Mouse (Mus musculus) brown adipose tissue, adult 24 weeks (tissue): ENCODE measurements around the gene Arid1b. TPM values are rescaled to one million over a fixed set of nuclear protein-coding genes. Genes with fewer than 3 reads are reported as not detected.

ENCODE experiments used
- H3K27ac ChIP-seq: fragments of 200-500 bp; replicated peaks from 2 replicates; pipeline ENCODE4 v1.5.1; 2012; ENCODE audit warnings: low read depth, mild to moderate bottlenecking, low read length
- H3K4me1 ChIP-seq: fragments of 200-500 bp; 2 replicates; pipeline ENCODE4 v1.6.1; 2012; ENCODE audit warnings: low read length, mixed read lengths; ENCODE audit not compliant: control insufficient read depth, insufficient read depth, insufficient read length
- H3K4me3 ChIP-seq: fragments of 200-500 bp; 2 replicates; pipeline ENCODE4 v1.5.1; 2012; ENCODE audit warnings: low read depth, mild to moderate bottlenecking, low read length, moderate library complexity; ENCODE audit not compliant: insufficient read depth
- polyA plus RNA-seq: library from polyadenylated mRNA; stranded (reverse); fragments of >200 nt; gene quantifications from 2 replicates; pipeline ENCODE4 v1.2.4, GENCODE M21; 2012; ENCODE audit not compliant: missing spikeins, insufficient read depth, insufficient read length

The Arid1b gene
- polyA plus RNA-seq, 1 experiment = 13.9 TPM

DNA sequence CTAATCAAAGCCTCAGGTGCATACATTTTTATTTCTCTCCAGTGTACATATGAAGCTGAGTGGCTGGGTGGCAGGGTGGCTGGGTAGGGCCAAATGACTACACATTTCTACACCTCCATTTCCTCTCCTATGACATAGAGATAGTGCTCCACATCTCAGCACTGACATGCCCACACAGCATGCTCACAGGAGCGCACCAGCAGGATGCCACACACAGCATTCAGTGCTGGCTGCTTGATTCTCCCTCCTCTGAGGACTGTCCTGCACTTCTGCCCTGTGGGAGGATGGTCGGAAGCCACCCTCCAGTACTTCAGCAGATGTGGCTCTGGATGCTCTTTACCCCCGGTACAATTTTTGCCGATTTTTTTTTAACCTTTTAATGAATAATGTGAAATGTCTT lies 172.0 kb downstream of the Arid1b start:
- no peak overlapping the region for H3K27ac ChIP-seq
- peaks cover 25% of the 10 kb centered on the region for H3K4me1 ChIP-seq
- no peak overlapping the region for H3K4me3 ChIP-seq

GRCm38 (mm10) chr17:5168046-5168445 lies 173.9 kb downstream of the Arid1b start:
- Histone ChIP-seq H3K27ac (no peak overlapping the region), H3K4me1 (peaks cover 25% of the 10 kb centered on the region), H3K4me3 (no peak overlapping the region)

GRCm38 (mm10) chr17:5168640-5169039 lies 174.5 kb downstream of the Arid1b start:
- Histone ChIP-seq H3K4me3 (no peak overlapping the region), H3K27ac (no peak overlapping the region), H3K4me1 (peaks cover 20% of the 10 kb centered on the region)

DNA sequence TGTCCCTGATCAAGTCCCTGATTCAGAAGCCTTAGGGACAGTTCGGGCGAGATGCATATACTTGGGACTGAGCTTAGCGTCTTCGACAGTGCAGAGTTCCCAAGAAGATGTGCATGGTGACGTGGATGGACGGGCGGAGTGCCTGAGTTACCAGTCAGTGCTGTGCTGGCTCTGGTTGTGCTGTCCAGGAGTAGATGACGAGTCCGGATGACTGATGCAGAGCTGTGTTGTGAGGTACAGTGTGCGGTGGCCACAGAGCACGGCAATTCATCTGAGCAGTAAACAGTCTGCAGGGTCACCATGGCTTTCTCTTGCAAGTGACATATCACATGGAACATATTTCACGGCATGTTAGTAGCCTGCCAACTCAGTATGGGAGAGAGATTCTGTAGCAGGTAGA lies 176.2 kb downstream of the Arid1b start:
- peaks cover 6% of the 10 kb centered on the region; the same call in 1 of the 2 replicates for H3K4me1 ChIP-seq
- no peak overlapping the region for H3K27ac ChIP-seq
- no peak overlapping the region for H3K4me3 ChIP-seq

DNA sequence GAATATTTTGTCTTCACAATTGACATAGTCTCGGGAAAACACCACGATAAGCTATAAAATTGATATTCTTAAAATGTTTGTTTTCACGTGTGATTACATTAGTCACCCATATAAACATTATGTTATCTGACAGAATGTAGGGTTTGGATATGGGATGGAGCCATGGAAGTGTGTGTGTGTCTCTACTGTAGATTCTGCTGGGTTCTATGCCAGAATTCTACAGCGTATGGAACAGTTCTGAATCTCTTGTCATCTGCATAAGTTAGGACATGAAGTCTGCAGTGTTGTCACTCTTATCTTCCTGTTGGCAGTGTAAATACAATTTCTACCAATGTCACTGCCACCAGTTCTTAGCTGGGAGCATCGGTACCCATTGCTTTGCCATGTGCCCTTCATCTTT lies 177.3 kb downstream of the Arid1b start:
- no peak overlapping the region for H3K27ac ChIP-seq
- H3K4me3 ChIP-seq = no peak overlapping the region
- H3K4me1 ChIP-seq = peaks cover 5% of the 10 kb centered on the region; the same call in 1 of the 2 replicates

- Histone ChIP-seq H3K4me1 (peaks cover 10% of the 10 kb centered on the region), H3K4me3 (no peak overlapping the region)
These were observed 180.4 kb downstream of the Arid1b start for GRCm38 (mm10) chr17:5174426-5175020.

GRCm38 (mm10) chr17:5175535-5175934 lies 181.4 kb downstream of the Arid1b start:
- Histone ChIP-seq H3K27ac (no peak overlapping the region), H3K4me3 (no peak overlapping the region), H3K4me1 (peaks cover 10% of the 10 kb centered on the region)

More at GRCm38 (mm10) chr17:5174426-5175020, 180.4 kb downstream of the Arid1b start:
- H3K27ac ChIP-seq = no peak overlapping the region

DNA sequence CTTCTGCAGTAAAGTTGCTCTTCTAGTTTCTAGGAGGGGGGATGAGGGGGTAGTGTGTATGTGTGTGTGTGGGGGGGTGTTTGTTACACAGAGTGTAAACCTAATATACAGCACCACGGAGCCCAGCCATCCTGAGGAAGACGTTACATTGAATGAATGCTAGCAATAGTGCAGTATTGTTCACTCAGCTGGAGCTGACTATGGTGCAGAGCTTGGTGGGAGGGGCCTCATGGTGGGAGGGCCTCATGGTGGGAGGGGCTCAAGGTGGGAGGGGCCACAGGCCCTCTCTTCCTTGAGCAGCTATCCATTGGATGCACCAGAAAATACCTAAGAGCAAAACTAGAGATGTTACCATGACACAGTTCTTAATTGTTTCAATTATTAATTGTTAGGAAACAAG lies 182.2 kb downstream of the Arid1b start:
- H3K27ac ChIP-seq = no peak overlapping the region
- peaks cover 10% of the 10 kb centered on the region for H3K4me1 ChIP-seq
- H3K4me3 ChIP-seq = no peak overlapping the region

GRCm38 (mm10) chr17:5178534-5178933 lies 184.4 kb downstream of the Arid1b start:
- H3K4me1 ChIP-seq = peaks cover 5% of the 10 kb centered on the region
- no peak overlapping the region for H3K27ac ChIP-seq
- H3K4me3 ChIP-seq = no peak overlapping the region

DNA sequence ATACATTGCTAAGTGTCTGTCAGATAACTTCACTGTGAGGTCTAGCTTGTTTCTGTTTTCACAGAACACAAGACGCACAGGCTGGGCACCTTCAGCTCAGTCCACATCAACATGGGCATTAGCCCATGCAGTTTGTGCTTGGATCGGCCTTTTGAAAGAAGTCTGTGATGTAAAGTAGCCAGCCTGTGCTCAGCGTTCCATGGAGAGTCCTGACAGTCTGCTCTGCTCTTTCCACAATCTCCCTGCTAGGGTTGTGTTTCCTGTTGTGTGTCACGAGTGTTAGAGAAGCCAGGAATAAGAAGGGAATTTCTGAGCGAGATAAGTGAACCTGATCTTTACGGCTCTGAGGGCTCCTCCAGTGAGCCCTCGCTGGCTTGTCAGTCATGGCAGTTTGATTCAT lies 184.9 kb downstream of the Arid1b start:
- Histone ChIP-seq H3K4me1 (peaks cover 5% of the 10 kb centered on the region), H3K27ac (no peak overlapping the region), H3K4me3 (no peak overlapping the region)

- no peak overlapping the region for H3K4me3 ChIP-seq
- H3K27ac ChIP-seq = no peak overlapping the region
These were observed 185.3 kb downstream of the Arid1b start for GRCm38 (mm10) chr17:5179412-5179811.

GRCm38 (mm10) chr17:5179925-5180525 lies 185.9 kb downstream of the Arid1b start:
- Histone ChIP-seq H3K27ac (no peak overlapping the region), H3K4me1 (peaks cover 5% of the 10 kb centered on the region), H3K4me3 (no peak overlapping the region)

More at GRCm38 (mm10) chr17:5179412-5179811, 185.3 kb downstream of the Arid1b start:
- peaks cover 5% of the 10 kb centered on the region for H3K4me1 ChIP-seq

DNA sequence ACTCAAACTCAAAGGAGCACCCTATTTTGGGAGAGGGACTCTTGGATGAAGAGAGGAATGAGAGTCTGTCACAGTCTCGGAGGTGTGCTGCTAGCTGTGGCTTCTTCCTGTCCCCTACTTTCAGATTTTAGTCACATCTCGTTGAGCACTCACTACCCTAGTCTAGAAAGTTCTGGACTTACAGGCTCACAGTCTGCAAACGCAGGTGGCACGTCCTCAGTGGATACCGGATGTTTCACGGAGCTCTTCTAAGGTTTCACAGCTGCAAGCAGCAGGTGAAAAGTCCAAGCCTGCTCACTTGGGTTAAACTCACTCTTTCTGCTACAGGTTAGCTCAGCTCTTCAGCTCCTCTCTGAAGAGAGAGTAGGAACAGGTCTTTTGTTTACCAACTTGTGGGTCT lies 186.8 kb downstream of the Arid1b start:
- H3K4me3 ChIP-seq = no peak overlapping the region
- H3K4me1 ChIP-seq = peaks cover 7% of the 10 kb centered on the region
- H3K27ac ChIP-seq = no peak overlapping the region

DNA sequence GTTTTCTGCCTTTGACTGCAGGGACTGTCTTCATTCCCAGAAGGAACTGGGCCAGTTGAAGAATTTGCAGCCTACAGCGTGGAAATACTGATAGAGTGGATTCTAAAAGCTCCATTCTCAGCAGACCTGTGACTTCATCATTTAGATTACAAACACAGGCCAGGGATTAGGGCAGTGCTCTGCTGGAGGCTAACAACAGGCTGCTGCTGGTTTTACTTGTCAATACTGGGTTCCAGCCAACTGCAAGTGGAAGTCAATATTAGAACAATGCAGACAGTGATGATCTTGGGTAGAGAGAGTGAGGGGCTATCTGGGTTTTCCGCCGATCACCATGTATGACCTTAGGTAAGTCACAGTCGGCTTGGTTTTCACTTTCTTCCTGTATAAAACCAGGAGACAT lies 188.4 kb downstream of the Arid1b start:
- no peak overlapping the region for H3K4me3 ChIP-seq
- peaks cover 9% of the 10 kb centered on the region for H3K4me1 ChIP-seq
- H3K27ac ChIP-seq = no peak overlapping the region

GRCm38 (mm10) chr17:5185501-5185900 lies 191.4 kb downstream of the Arid1b start:
- no peak overlapping the region for H3K4me3 ChIP-seq
- no peak overlapping the region for H3K27ac ChIP-seq
- H3K4me1 ChIP-seq = peaks cover 4% of the 10 kb centered on the region; the same call in 1 of the 2 replicates

GRCm38 (mm10) chr17:5187546-5187945 lies 193.4 kb downstream of the Arid1b start:
- H3K4me3 ChIP-seq = no peak overlapping the region
- peaks cover 4% of the 10 kb centered on the region; the same call in 1 of the 2 replicates for H3K4me1 ChIP-seq
- 0 out of 2 replicates have a peak overlapping the region, but pooled peaks have one; percentile 15 for H3K27ac ChIP-seq
